Mouse (Mus musculus): Measurements from ENCODE around the gene Vps45. TPM values are rescaled to one million over a fixed set of nuclear protein-coding genes. Genes with fewer than 3 reads are reported as not detected.

Vps45 gene
- polyA plus RNA-seq, 1 experiment, result 4.1 TPM

DNA sequence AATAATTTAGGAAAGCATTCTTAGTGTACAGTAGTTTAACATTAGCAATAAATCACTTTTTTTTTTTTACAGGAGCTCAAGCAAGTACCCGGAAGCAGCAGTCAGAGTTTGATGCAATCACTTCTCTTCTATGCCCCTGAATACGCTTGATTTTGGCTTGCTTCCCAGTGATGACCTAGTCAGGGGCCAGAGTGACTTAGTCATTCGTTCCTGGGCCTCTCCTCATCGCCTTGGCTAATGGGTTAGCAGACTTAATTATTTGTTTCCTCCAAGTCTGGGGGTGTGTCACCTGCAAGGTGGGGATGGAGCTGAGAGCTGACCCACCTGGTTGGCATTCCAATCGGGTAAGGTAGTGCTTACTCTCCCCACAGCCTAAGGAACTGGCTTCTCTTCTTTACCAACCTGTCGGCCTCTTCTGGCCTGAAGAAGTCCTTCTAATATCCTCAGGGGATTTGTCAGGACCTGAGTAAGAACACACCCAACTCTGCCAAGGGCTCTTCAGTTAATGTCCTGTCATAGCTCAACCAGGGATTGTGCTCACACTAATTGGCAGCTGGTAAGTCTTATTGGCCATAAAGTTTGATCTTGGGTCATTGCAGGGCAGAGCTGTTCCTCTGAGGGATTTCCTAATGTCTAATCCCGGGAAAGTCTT is 40.5 kb upstream of the Vps45 start:
- H3K27me3 ChIP-seq (ENCODE audit: control insufficient read depth, insufficient read depth, low read length), result no peaks in the 10 kb centered on the region
- peaks cover 5% of the 10 kb centered on the region for H3K4me1 ChIP-seq (ENCODE audit: control insufficient read depth, insufficient read depth, low read length)
- H3K27ac ChIP-seq (ENCODE audit: control insufficient read depth, insufficient read depth, low read depth, low read length), result no peak overlapping the region
- no peak for TF ChIP-seq CTCF (IDR thresholded peaks at IDR 0.05; ENCODE audit: control insufficient read depth, insufficient read depth, insufficient replicate concordance, low read depth, low read length)
- no peak for TF ChIP-seq POLR2A (IDR thresholded peaks at IDR 0.05; ENCODE audit: control insufficient read depth, low read depth, low read length)
- H3K4me3 ChIP-seq (ENCODE audit: control insufficient read depth, low read depth, low read length), result no peak overlapping the region
- no peaks in the 10 kb centered on the region for H3K36me3 ChIP-seq (ENCODE audit: control insufficient read depth, insufficient read depth, low read length)

DNA sequence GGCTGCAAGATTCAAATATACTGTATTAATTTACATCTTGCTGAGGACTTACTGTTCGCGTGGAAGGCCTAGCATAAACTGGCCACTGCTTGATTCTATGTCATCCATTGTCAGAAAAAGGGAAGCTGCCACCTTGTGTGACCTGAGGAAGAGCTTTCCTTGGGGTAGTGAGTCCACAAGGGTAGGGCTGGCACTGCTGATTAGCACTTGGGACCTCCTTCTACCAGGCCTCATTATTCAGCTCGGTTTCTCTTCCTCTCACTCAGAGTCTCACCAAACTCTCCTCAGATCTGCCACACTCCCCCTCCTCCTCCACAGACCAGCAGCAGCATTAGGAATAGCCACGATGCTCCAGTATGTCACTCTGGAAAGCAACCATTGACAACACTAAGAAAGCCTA is 39.9 kb upstream of the Vps45 start:
- Histone ChIP-seq H3K36me3 (ENCODE audit: control insufficient read depth, insufficient read depth, low read length) (no peaks in the 10 kb centered on the region), H3K4me1 (ENCODE audit: control insufficient read depth, insufficient read depth, low read length) (peaks cover 5% of the 10 kb centered on the region), H3K4me3 (ENCODE audit: control insufficient read depth, low read depth, low read length) (no peak overlapping the region), H3K27me3 (ENCODE audit: control insufficient read depth, insufficient read depth, low read length) (no peaks in the 10 kb centered on the region), H3K27ac (ENCODE audit: control insufficient read depth, insufficient read depth, low read depth, low read length) (no peak overlapping the region)
- TF ChIP-seq POLR2A (IDR thresholded peaks at IDR 0.05; ENCODE audit: control insufficient read depth, low read depth, low read length), result no peak
- no peak for TF ChIP-seq CTCF (IDR thresholded peaks at IDR 0.05; ENCODE audit: control insufficient read depth, insufficient read depth, insufficient replicate concordance, low read depth, low read length)

DNA sequence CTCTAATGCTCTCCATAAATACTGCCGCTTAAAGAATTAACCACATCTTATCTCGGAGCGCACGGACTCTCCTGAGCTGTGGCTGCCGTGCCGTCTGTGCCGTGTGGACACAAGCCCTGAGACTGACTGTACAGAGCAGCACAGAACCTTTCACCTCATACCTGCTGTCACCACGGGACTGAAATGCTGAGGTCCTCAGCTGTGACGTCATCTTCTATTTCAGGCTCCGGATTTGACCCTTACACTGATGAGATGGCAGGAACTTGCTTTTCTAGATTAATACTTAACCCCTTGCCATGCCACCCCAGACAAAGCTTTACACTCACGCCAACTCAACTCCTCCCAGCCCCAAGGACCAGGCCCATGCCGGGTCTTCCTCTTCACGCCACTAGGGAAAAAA is 35.9 kb upstream of the Vps45 start:
- H3K27me3 ChIP-seq (ENCODE audit: control insufficient read depth, insufficient read depth, low read length), result no peaks in the 10 kb centered on the region
- no peaks in the 10 kb centered on the region for H3K36me3 ChIP-seq (ENCODE audit: control insufficient read depth, insufficient read depth, low read length)
- TF ChIP-seq POLR2A (IDR thresholded peaks at IDR 0.05; ENCODE audit: control insufficient read depth, low read depth, low read length), result no peak
- no peak overlapping the region for H3K27ac ChIP-seq (ENCODE audit: control insufficient read depth, insufficient read depth, low read depth, low read length)
- H3K4me1 ChIP-seq (ENCODE audit: control insufficient read depth, insufficient read depth, low read length), result no peaks in the 10 kb centered on the region
- no peak overlapping the region for H3K4me3 ChIP-seq (ENCODE audit: control insufficient read depth, low read depth, low read length)

GRCm38 (mm10) chr3:96093509-96093908 is 35.2 kb upstream of the Vps45 start:
- Histone ChIP-seq H3K36me3 (ENCODE audit: control insufficient read depth, insufficient read depth, low read length) (no peaks in the 10 kb centered on the region), H3K4me3 (ENCODE audit: control insufficient read depth, low read depth, low read length) (no peak overlapping the region), H3K27ac (ENCODE audit: control insufficient read depth, insufficient read depth, low read depth, low read length) (no peak overlapping the region), H3K4me1 (ENCODE audit: control insufficient read depth, insufficient read depth, low read length) (no peaks in the 10 kb centered on the region), H3K27me3 (ENCODE audit: control insufficient read depth, insufficient read depth, low read length) (no peaks in the 10 kb centered on the region)
- TF ChIP-seq POLR2A (IDR thresholded peaks at IDR 0.05; ENCODE audit: control insufficient read depth, low read depth, low read length) (no peak), CTCF (IDR thresholded peaks at IDR 0.05; ENCODE audit: control insufficient read depth, insufficient read depth, insufficient replicate concordance, low read depth, low read length) (no peak)

DNA sequence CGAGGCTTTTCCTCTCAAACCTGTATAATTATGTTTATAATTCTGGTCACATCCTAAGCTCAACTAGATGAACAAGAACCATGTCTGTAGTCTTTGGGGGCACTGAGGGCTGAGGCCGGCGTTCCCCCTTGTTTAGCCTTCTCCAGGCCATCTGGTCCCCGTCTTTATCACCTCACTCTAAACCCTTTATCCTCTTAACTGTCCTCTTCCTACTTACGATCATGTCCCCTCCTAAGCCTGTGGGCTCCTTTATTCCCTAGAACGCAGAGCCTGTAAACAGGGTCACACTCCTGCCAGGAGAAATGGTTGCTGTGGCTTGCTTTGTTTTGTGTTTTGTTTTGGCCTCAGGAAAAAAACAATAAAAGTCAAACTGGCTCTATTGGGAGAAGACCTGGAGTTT is 33.7 kb upstream of the Vps45 start:
- TF ChIP-seq POLR2A (IDR thresholded peaks at IDR 0.05; ENCODE audit: control insufficient read depth, low read depth, low read length) (no peak), CTCF (IDR thresholded peaks at IDR 0.05; ENCODE audit: control insufficient read depth, insufficient read depth, insufficient replicate concordance, low read depth, low read length) (no peak)
- no peaks in the 10 kb centered on the region for H3K36me3 ChIP-seq (ENCODE audit: control insufficient read depth, insufficient read depth, low read length)
- no peaks in the 10 kb centered on the region for H3K27me3 ChIP-seq (ENCODE audit: control insufficient read depth, insufficient read depth, low read length)
- no peaks in the 10 kb centered on the region for H3K4me1 ChIP-seq (ENCODE audit: control insufficient read depth, insufficient read depth, low read length)
- no peak overlapping the region for H3K4me3 ChIP-seq (ENCODE audit: control insufficient read depth, low read depth, low read length)
- H3K27ac ChIP-seq (ENCODE audit: control insufficient read depth, insufficient read depth, low read depth, low read length), result no peak overlapping the region

GRCm38 (mm10) chr3:96091146-96091545 is 32.9 kb upstream of the Vps45 start:
- no peaks in the 10 kb centered on the region for H3K36me3 ChIP-seq (ENCODE audit: control insufficient read depth, insufficient read depth, low read length)
- no peaks in the 10 kb centered on the region for H3K27me3 ChIP-seq (ENCODE audit: control insufficient read depth, insufficient read depth, low read length)
- H3K4me3 ChIP-seq (ENCODE audit: control insufficient read depth, low read depth, low read length), result no peak overlapping the region
- no peak overlapping the region for H3K27ac ChIP-seq (ENCODE audit: control insufficient read depth, insufficient read depth, low read depth, low read length)
- TF ChIP-seq POLR2A (IDR thresholded peaks at IDR 0.05; ENCODE audit: control insufficient read depth, low read depth, low read length) (no peak), CTCF (IDR thresholded peaks at IDR 0.05; ENCODE audit: control insufficient read depth, insufficient read depth, insufficient replicate concordance, low read depth, low read length) (no peak)
- 0 out of 2 replicates have a peak, but pooled peaks cover 2% of the 10 kb centered on the region for H3K4me1 ChIP-seq (ENCODE audit: control insufficient read depth, insufficient read depth, low read length)

GRCm38 (mm10) chr3:96089882-96090489 is 31.7 kb upstream of the Vps45 start:
- H3K4me3 ChIP-seq (ENCODE audit: control insufficient read depth, low read depth, low read length), result no peak overlapping the region
- H3K36me3 ChIP-seq (ENCODE audit: control insufficient read depth, insufficient read depth, low read length), result no peaks in the 10 kb centered on the region
- H3K27me3 ChIP-seq (ENCODE audit: control insufficient read depth, insufficient read depth, low read length), result no peaks in the 10 kb centered on the region
- 0 out of 2 replicates have a peak, but pooled peaks cover 2% of the 10 kb centered on the region for H3K4me1 ChIP-seq (ENCODE audit: control insufficient read depth, insufficient read depth, low read length)
- TF ChIP-seq POLR2A (IDR thresholded peaks at IDR 0.05; ENCODE audit: control insufficient read depth, low read depth, low read length) (no peak), CTCF (IDR thresholded peaks at IDR 0.05; ENCODE audit: control insufficient read depth, insufficient read depth, insufficient replicate concordance, low read depth, low read length) (no peak)
- no peak overlapping the region for H3K27ac ChIP-seq (ENCODE audit: control insufficient read depth, insufficient read depth, low read depth, low read length)
